Mouse (Mus musculus) cerebellum, adult 2 months (tissue): ENCODE results near the gene Olfr525. TPM values are rescaled to one million over a fixed set of nuclear protein-coding genes. Genes with fewer than 3 reads are reported as not detected.

Experiments
- DNase-seq, 2 experiments: peaks; one replicate each; pipeline ENCODE4 v3.0.0; 2021
- H3K27ac ChIP-seq: fragments of 200-500 bp; 2 replicates; pipeline ENCODE4 v1.5.1; 2012; ENCODE audit warnings: low read length, control low read depth, inconsistent platforms; ENCODE audit not compliant: insufficient read depth
- H3K27me3 ChIP-seq: fragments of 200-500 bp; 2 replicates; pipeline ENCODE4 v1.6.1; 2012; ENCODE audit warnings: inconsistent platforms, mild to moderate bottlenecking, low read length, moderate library complexity; ENCODE audit not compliant: control insufficient read depth, insufficient read depth
- H3K4me1 ChIP-seq: fragments of 200-500 bp; 2 replicates; pipeline ENCODE4 v1.6.1; 2011; ENCODE audit warnings: low read length; ENCODE audit not compliant: control insufficient read depth, insufficient read depth
- H3K4me3 ChIP-seq: fragments of 200-500 bp; replicated peaks from 2 replicates; pipeline ENCODE3; 2011; ENCODE audit warnings: mild to moderate bottlenecking, low read depth, low read length, control low read depth; ENCODE audit not compliant: insufficient read depth
- CTCF ChIP-seq: fragments of 200-500 bp; IDR thresholded peaks from 2 replicates; pipeline ENCODE4 v1.5.1; 2011; ENCODE audit warnings: low read depth, mild to moderate bottlenecking, control low read depth, low read length, moderate library complexity, borderline replicate concordance; ENCODE audit not compliant: insufficient read depth
- POLR2A ChIP-seq: fragments of 200-500 bp; IDR thresholded peaks from 2 replicates; pipeline ENCODE4 v1.6.1; 2011; ENCODE audit warnings: low read length, control low read depth, borderline replicate concordance; ENCODE audit not compliant: insufficient read depth
- WGBS: fragments of 180-500 bp; shearing (Covaris S2); methylation state at CpG from one replicate; pipeline ENCODE4 v1.1.7; 2018; 5-methylcytosine and 5-hydroxymethylcytosine counted together
- polyA plus RNA-seq: library from polyadenylated mRNA; depleted of rRNA; stranded (reverse); fragments of >200 nt; gene quantifications from 2 replicates; pipeline ENCODE4 v1.2.3, GENCODE M21; 2012; rRNA removed

The Olfr525 gene
- polyA plus RNA-seq: not detected in 2 replicates

DNA sequence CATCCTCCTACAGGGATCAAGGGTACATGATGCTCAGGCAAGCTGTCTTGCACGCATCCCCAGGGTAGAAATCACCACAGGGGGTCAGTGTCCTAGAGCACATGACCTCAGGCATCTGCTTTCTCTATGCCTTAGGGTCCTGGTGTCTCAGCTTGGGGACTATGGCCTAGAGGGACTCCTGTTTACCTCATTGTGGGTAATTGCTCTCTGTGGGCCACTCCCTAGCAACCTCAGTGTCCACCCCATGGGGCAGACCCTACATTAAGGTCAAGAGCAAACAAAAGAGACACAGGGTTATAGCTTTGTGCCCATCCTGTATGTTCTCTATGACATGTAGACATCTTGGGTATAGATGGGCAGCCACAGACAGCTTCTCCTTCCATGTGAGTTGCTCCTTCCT is at the start of gene Olfr525:
Gene Olfr525 (plus strand): TSS at position 301 of the 400 bp plus-strand sequence.
- Histone ChIP-seq H3K4me3 (no peak within 1 kb of the TSS), H3K4me1 (no peaks in the 10 kb centered on the region; the same call in 1 of the 2 replicates), H3K27ac (no peak within 1 kb of the TSS), H3K27me3 (no peaks in the 10 kb centered on the region; the same call in 1 of the 2 replicates)
- 39% methylated on average over 1 of the region's 1 CpGs for WGBS
- no peak for DNase-seq
- TF ChIP-seq POLR2A (no peak), CTCF (no peak)

DNA sequence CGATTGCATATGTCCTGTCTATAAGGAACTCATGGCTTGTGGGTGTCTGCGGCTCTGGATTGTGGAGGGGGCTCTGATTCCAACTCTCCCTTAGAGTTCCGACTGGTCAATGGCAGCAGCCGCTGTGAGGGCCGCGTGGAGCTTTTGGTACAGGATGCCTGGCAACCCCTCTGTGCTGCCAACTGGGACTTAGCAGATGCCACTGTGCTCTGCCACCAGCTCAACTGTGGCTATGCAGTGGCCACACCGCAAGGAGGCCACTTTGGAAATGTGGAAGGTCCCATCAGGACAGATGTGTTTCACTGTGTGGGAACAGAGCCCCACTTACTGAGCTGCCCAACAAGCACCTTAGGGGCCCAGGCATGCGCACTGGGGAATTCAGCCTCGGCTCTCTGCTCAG is 24.9 kb upstream of the Olfr525 start:
- WGBS: 80% methylated on average over 9 of the region's 9 CpGs
- Histone ChIP-seq H3K27me3 (no peaks in the 10 kb centered on the region), H3K4me3 (no peak overlapping the region), H3K27ac (no peak overlapping the region), H3K4me1 (no peaks in the 10 kb centered on the region)
- TF ChIP-seq CTCF (no peak), POLR2A (no peak)
- no peak for DNase-seq

DNA sequence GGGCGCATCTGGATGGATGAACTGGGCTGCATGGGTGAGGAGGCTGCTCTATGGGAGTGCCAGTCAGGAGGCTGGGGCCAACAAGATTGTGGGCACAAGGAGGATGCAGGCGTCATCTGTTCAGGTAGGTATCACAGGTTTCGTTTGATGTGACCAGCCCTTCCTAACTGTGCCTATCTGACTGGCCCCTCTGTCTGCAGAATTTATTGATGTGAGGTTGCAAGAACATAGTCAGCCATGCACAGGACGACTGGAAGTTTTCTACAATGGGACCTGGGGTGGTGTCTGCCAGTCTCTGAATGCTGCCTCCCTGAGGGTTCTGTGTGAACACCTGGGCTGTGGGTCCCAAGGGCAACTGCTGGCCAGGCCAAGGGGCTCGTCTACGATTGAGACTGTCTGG is 23.8 kb upstream of the Olfr525 start:
- no peak for DNase-seq
- TF ChIP-seq POLR2A: no peak
- no peak for TF ChIP-seq CTCF
- H3K4me3 ChIP-seq: no peak overlapping the region
- no peaks in the 10 kb centered on the region for H3K4me1 ChIP-seq
- no peak overlapping the region for H3K27ac ChIP-seq
- H3K27me3 ChIP-seq: no peaks in the 10 kb centered on the region
- WGBS: 66% methylated on average over 6 of the region's 6 CpGs

DNA sequence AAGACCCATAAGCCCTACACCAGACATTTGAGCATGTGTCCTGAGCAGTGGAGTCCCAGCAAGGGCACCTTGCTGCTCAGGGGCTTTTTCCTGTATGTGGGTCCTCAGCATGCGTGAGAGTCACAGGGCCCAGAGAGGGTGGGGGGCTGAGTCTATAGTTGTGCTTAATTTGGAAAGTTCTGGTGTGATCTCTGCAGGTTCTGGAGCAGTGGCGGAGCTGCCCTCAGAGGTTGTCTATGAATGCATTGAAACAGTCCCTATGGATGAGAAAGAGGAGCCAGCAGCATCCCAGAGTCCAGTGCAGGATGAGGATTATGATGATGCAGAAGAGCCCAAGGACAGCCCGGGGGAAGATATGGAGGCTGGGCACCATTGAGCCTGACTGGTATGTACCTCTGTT is 21.2 kb upstream of the Olfr525 start:
- Histone ChIP-seq H3K27ac (no peak overlapping the region), H3K4me3 (no peak overlapping the region), H3K27me3 (no peaks in the 10 kb centered on the region), H3K4me1 (no peaks in the 10 kb centered on the region)
- WGBS: 88% methylated on average over 3 of the region's 3 CpGs
- no peak for TF ChIP-seq CTCF
- TF ChIP-seq POLR2A: no peak
- DNase-seq: no peak

DNA sequence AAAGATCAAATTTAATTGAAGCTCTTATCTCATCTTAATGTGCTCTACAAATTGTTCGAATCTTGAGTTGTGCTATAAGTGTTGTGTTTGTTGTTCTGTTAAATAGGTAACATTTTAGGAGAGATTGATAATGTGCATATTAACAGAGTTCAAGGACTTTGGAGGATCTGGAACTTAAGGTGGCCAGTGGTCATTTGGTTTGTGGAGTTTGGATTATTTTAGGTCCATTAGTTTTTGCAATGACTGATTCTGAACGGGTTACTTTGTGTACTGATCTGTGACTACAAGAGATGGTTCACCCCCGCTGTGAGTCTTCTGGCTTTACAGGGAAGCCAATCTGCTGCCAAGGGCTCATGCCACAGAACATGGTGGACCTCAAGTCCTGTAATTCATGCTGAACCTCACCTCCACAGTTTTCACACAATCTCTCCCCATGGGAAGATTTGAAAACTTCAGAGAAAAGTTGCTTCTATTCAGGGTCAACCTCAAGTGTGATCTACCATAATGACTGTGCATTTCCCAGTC is 735 bp upstream of the Olfr525 start:
- Histone ChIP-seq H3K27me3 (no peaks in the 10 kb centered on the region; the same call in 1 of the 2 replicates), H3K4me1 (no peaks in the 10 kb centered on the region; the same call in 1 of the 2 replicates), H3K4me3 (no peak overlapping the region), H3K27ac (no peak overlapping the region)
- no peak for DNase-seq
- WGBS: 67% methylated on average over 3 of the region's 3 CpGs
- TF ChIP-seq POLR2A (no peak), CTCF (no peak)

DNA sequence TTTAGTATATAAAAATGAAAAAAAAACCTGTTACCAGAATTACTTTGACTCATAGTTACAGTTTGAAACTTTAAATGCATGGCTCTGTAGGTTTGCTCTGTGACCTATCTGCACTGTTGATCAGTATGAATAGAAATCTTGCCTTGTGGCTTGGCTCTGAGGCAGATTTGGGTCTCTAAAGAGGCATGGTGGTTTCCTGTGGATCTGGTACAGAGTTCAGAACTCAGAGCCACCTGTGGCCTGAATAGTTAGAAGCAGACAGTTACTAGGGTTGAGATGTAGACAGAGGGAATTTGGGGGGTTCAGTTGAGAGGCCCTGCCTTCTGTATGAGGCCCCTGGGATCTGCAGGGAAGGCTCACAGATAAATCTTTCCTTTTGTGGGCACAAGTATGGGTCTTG is 477 bp downstream of the Olfr525 start:
- TF ChIP-seq CTCF (no peak), POLR2A (no peak)
- no peaks in the 10 kb centered on the region; the same call in 1 of the 2 replicates for H3K27me3 ChIP-seq
- H3K4me1 ChIP-seq: no peaks in the 10 kb centered on the region; the same call in 1 of the 2 replicates
- H3K4me3 ChIP-seq: no peak overlapping the region
- DNase-seq: no peak
- no peak overlapping the region for H3K27ac ChIP-seq

DNA sequence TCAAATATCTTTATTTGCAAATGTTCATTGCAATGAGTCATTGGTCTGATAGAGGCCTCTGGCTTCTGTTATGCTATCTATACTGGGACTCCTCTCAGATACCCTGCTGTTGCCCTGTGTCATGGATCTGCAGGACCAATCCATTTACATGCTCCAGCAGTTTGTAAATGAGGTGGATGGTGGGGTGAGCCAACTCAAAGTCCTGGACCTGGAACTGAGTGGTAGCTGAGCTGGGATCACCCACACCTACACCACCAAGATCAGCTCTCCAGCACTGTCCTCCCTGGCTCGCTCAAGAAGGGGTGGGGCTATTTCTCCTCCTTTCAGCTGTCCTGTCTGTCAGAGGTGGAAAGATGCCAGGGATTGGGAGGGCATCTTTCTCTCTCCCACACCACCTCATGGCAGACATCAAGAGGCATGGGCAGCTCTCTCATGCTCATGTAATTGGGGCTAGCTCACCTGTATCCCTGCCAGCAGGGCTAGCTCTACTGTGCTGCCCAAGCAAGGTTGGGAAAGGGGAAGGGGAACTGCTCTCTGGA is 9.2 kb downstream of the Olfr525 start:
- H3K27ac ChIP-seq: no peak overlapping the region
- H3K4me1 ChIP-seq: no peaks in the 10 kb centered on the region
- no peak for DNase-seq
- H3K27me3 ChIP-seq: no peaks in the 10 kb centered on the region
- WGBS: 17% methylated on average over 1 of the region's 1 CpGs
- H3K4me3 ChIP-seq: no peak overlapping the region
- TF ChIP-seq CTCF (no peak), POLR2A (no peak)

DNA sequence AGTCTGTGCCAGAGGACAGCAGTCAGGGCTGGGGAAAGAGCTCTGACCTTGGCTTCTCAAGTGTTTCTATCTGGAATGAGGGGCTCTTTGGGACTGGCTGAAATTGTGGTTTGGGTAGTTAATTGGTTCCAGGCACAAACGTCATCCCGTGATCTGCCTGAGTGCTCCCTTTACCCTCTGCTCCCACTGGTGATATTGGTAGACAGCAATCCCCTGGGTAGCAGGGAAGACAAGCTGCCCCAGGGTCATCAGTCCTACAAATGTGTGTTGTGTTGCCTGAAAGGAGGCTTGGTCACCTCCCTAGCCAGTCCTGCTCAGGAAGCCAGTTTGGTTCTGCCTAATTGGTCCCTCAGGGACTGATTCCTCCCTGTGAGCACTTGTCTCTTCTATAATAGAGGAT is 13.1 kb downstream of the Olfr525 start, which contains the start of gene Olfr527:
Gene Olfr527 (plus strand): TSS at position 301 of the 400 bp plus-strand sequence.
- no peak within 1 kb of the TSS for H3K27ac ChIP-seq
- H3K4me3 ChIP-seq: no peak within 1 kb of the TSS
- 76% methylated on average over 2 of the region's 2 CpGs for WGBS
- no peak for DNase-seq
- H3K27me3 ChIP-seq: no peaks in the 10 kb centered on the region
- TF ChIP-seq POLR2A (no peak), CTCF (no peak)
- H3K4me1 ChIP-seq: no peaks in the 10 kb centered on the region
